Mouse (Mus musculus): ENCODE results near the gene D730048I06Rik.
"Not testable (repeated sequence)": the region's sequence is repeated elsewhere in the genome, so short reads cannot be mapped to it uniquely, and the experiment has no call there.

The D730048I06Rik gene

GRCm38 (mm10) chr9:35790001-35790400 is at the start of gene D730048I06Rik, which contains the start of gene Gm27235:
Gene D730048I06Rik (minus strand): TSS chr9:35790112.
Gene Gm27235 (minus strand): TSS chr9:35790101.
- DNase-seq, result no peak

GRCm38 (mm10) chr9:35817881-35818280 is 28.0 kb upstream of the D730048I06Rik start:
- not testable (repeated sequence) for DNase-seq

GRCm38 (mm10) chr9:35798146-35798545 is 8.2 kb upstream of the D730048I06Rik start:
- no peak for DNase-seq

GRCm38 (mm10) chr9:35778009-35778408 is 11.9 kb downstream of the D730048I06Rik start, which contains the start of gene Gm17727:
Gene Gm17727 (minus strand): TSS chr9:35778109.
- no peak for DNase-seq

- no peak for DNase-seq
These were observed 33.1 kb downstream of the D730048I06Rik start for GRCm38 (mm10) chr9:35756843-35757242.

GRCm38 (mm10) chr9:35740749-35741148 is 49.2 kb downstream of the D730048I06Rik start, which contains the start of gene Gm17677:
Gene Gm17677 (plus strand): TSS chr9:35741049.
- no peak for DNase-seq

Measured in lung, postnatal 10 days (tissue).